Mouse (Mus musculus): ENCODE measurements at regions not wholly inside any gene's neighbourhood (a gene's known extent, or its start where the extent isn't known, plus 50 kb on each side); places are given as distances from the start of the nearest gene placed in this dataset.

DNA sequence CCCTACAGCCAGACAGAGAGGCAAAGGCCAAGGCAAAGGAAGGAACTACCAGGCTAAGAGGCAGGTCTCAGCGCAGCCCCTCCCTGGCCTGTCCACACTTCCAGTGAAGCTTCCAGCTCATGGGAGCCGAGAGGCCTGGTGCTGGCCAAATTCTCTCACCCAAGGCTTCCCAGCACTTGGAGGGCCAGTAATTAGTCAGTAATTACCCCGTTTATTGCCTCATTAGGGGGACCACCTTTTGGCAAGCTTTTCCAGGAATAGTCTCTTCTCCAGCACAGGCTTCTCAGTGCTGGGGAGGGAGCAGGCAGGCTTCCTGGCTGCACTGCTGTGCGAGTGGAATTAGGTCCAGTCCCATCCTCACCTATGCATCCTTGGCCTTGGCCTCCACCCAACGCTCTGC is 252.8 kb upstream of the Nxpe4 start:
- 41% methylated on average over 5 of the region's 5 CpGs for WGBS
- no peaks in the 10 kb centered on the region for H3K9me3 ChIP-seq (ENCODE audit: control insufficient read depth, low read length)
- ATAC-seq (ENCODE audit: low FRiP score, low TSS enrichment) = no peak
- H3K4me3 ChIP-seq (ENCODE audit: low read length) = no peak overlapping the region
- no peaks in the 10 kb centered on the region for H3K27me3 ChIP-seq (ENCODE audit: control insufficient read depth, insufficient read depth, low read length)
- H3K36me3 ChIP-seq (ENCODE audit: control insufficient read depth, insufficient read depth, low read length) = no peaks in the 10 kb centered on the region
- H3K9ac ChIP-seq (ENCODE audit: low read depth, low read length) = no peak overlapping the region
- H3K27ac ChIP-seq (ENCODE audit: low read depth, low read length) = no peak overlapping the region
- H3K4me1 ChIP-seq (ENCODE audit: control insufficient read depth, insufficient read depth, low read length) = no peaks in the 10 kb centered on the region
- no peak overlapping the region for H3K4me2 ChIP-seq (replicated peaks; ENCODE audit: low read depth, low read length)

DNA sequence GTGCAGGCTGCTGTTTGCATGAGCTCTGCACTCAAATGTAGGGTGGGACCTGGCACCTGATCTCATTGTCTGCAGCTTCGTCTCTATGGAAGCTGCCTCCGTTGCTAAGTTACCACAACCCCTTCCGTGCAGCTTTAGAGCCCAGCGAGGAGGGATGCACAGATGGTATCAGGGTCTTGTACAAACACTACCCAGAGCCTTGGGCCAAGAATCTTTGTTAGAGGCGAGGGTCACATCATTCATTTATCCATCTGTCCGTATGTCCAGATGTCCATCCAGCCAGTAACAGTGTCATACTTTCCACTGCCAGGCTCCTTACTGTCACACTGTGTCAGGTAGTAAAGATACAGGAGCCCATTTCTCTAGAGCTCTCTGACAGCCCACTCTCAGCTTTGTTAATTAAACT is 251.3 kb upstream of the Nxpe4 start:
- H3K9ac ChIP-seq (ENCODE audit: low read depth, low read length) = no peak overlapping the region
- H3K27ac ChIP-seq (ENCODE audit: low read depth, low read length) = no peak overlapping the region
- no peak overlapping the region for H3K4me2 ChIP-seq (replicated peaks; ENCODE audit: low read depth, low read length)
- H3K27me3 ChIP-seq (ENCODE audit: control insufficient read depth, insufficient read depth, low read length) = no peaks in the 10 kb centered on the region
- H3K4me1 ChIP-seq (ENCODE audit: control insufficient read depth, insufficient read depth, low read length) = no peaks in the 10 kb centered on the region
- WGBS = 32% methylated on average over 6 of the region's 6 CpGs
- no peak overlapping the region for H3K4me3 ChIP-seq (ENCODE audit: low read length)
- H3K36me3 ChIP-seq (ENCODE audit: control insufficient read depth, insufficient read depth, low read length) = no peaks in the 10 kb centered on the region
- no peaks in the 10 kb centered on the region for H3K9me3 ChIP-seq (ENCODE audit: control insufficient read depth, low read length)
- ATAC-seq (ENCODE audit: low FRiP score, low TSS enrichment) = no peak

DNA sequence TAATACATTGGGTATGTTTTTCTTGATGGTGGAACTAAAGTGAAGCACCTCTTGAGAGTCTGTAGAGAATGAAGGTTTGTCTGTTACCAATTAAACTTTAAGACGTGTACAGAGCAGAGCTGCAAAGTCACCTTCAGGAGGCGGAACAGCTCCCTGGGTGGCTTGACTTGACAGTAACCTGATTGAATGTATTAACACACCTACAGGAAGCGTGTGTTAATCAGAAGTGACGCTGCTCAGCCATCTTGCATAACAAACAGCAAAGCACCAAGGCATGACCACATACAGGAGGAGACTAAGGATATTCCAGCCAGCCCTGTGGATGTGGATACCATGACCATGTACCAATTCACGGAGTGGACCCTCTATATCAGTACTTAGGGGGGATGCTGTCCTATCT is 249.0 kb upstream of the Nxpe4 start:
- Histone ChIP-seq H3K27ac (ENCODE audit: low read depth, low read length) (no peak overlapping the region), H3K27me3 (ENCODE audit: control insufficient read depth, insufficient read depth, low read length) (no peaks in the 10 kb centered on the region), H3K9me3 (ENCODE audit: control insufficient read depth, low read length) (no peaks in the 10 kb centered on the region), H3K4me3 (ENCODE audit: low read length) (no peak overlapping the region), H3K9ac (ENCODE audit: low read depth, low read length) (no peak overlapping the region), H3K36me3 (ENCODE audit: control insufficient read depth, insufficient read depth, low read length) (no peaks in the 10 kb centered on the region), H3K4me2 (replicated peaks; ENCODE audit: low read depth, low read length) (no peak overlapping the region), H3K4me1 (ENCODE audit: control insufficient read depth, insufficient read depth, low read length) (no peaks in the 10 kb centered on the region)
- 82% methylated on average over 5 of the region's 5 CpGs for WGBS
- no peak for ATAC-seq (ENCODE audit: low FRiP score, low TSS enrichment)

DNA sequence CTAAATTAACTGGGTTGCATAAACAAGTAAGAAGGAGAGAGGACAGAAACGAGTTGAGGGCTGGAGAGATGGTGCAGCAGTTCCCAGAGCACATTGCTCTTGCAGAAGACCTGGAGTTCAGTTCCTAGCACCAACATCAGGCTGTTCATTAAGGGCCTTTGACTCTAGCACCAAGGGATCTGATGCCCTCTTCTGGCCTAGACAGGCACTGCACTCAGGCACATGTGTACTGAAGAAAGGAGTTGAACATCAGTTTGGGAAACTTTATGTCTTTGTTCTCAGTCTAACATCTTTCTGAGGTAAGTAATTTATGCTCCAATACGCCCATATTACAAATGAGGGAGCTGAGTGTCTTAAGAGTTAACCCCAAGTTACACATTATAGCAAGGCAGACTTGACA is 226.5 kb upstream of the Nxpe4 start:
- Histone ChIP-seq H3K36me3 (ENCODE audit: control insufficient read depth, insufficient read depth, low read length) (no peaks in the 10 kb centered on the region), H3K9me3 (ENCODE audit: control insufficient read depth, low read length) (no peaks in the 10 kb centered on the region), H3K4me2 (replicated peaks; ENCODE audit: low read depth, low read length) (no peak overlapping the region), H3K9ac (ENCODE audit: low read depth, low read length) (no peak overlapping the region), H3K4me3 (ENCODE audit: low read length) (no peak overlapping the region), H3K27me3 (ENCODE audit: control insufficient read depth, insufficient read depth, low read length) (no peaks in the 10 kb centered on the region), H3K4me1 (ENCODE audit: control insufficient read depth, insufficient read depth, low read length) (no peaks in the 10 kb centered on the region), H3K27ac (ENCODE audit: low read depth, low read length) (no peak overlapping the region)
- 74% methylated on average over 2 of the region's 2 CpGs for WGBS
- ATAC-seq (ENCODE audit: low FRiP score, low TSS enrichment) = no peak

DNA sequence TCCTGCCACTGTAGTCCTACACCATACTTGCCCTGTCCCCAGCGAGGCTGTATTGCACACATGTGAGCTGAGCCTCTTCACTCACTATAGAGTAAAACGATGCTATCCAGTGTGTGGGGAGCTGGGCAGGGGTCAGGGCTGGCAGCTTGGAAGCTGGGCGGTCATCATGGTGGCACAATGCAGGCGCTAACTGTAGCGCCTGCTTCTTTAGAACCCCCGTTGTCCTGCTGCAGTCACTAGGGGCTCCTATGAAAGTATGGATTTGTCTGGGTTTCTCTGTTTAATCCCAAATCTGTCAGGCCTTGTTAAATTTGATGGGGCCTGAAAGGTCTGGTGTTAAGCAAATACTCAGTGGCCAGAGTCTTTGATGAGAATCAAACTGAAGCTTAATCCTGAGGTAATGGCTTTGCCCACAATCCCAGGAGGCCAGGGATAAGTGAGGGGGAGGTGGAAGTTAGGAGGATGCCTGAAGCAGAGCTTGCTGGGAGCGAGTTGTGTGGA is 225.8 kb upstream of the Nxpe4 start:
- 76% methylated on average over 7 of the region's 7 CpGs for WGBS
- Histone ChIP-seq H3K9me3 (ENCODE audit: control insufficient read depth, low read length) (no peaks in the 10 kb centered on the region), H3K27me3 (ENCODE audit: control insufficient read depth, insufficient read depth, low read length) (no peaks in the 10 kb centered on the region), H3K4me1 (ENCODE audit: control insufficient read depth, insufficient read depth, low read length) (no peaks in the 10 kb centered on the region), H3K27ac (ENCODE audit: low read depth, low read length) (no peak overlapping the region), H3K36me3 (ENCODE audit: control insufficient read depth, insufficient read depth, low read length) (no peaks in the 10 kb centered on the region), H3K4me3 (ENCODE audit: low read length) (no peak overlapping the region), H3K9ac (ENCODE audit: low read depth, low read length) (no peak overlapping the region), H3K4me2 (replicated peaks; ENCODE audit: low read depth, low read length) (no peak overlapping the region)
- ATAC-seq (ENCODE audit: low FRiP score, low TSS enrichment) = no peak

DNA sequence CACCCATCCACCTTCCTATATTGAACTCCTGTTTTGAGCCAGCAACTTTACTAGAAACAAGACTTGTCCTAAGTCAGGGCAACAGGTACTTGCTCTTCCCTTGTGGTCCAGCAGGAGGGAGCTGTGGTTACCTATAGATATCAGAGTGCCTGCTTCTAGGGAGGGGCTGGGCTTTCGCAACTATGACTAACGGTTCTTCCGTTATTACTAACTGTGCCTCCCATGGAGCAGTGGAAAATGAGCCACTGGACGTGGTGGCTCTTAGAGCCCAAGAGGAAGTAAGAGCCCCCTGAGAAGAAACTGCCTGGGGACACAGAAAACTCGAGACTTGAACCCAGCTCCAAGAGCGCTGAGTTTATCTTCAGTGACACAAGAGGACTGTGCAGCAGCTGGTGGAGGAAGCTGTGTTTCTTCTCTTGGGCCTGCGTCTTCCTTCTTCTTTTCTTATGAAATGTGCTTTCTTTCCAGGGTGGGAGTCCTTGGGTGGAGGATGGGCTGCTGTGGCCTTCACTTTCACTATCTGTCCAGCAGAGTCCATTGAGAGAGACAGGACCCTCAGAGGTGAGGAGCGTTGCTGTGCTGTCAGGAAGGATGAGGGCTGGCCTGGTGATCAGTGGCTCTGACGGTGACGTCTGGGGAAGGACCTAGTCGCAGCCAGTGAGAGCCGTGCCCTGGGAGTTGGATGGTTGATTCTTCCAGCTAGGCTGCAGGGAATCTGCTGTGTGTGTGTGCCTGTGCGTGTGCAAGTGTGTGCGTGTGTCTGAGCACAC is 222.7 kb upstream of the Nxpe4 start:
- Histone ChIP-seq H3K27ac (ENCODE audit: low read depth, low read length) (no peak overlapping the region), H3K9me3 (ENCODE audit: control insufficient read depth, low read length) (no peaks in the 10 kb centered on the region), H3K36me3 (ENCODE audit: control insufficient read depth, insufficient read depth, low read length) (no peaks in the 10 kb centered on the region), H3K4me3 (ENCODE audit: low read length) (no peak overlapping the region), H3K4me2 (replicated peaks; ENCODE audit: low read depth, low read length) (no peak overlapping the region), H3K27me3 (ENCODE audit: control insufficient read depth, insufficient read depth, low read length) (no peaks in the 10 kb centered on the region), H3K4me1 (ENCODE audit: control insufficient read depth, insufficient read depth, low read length) (no peaks in the 10 kb centered on the region), H3K9ac (ENCODE audit: low read depth, low read length) (no peak overlapping the region)
- ATAC-seq (ENCODE audit: low FRiP score, low TSS enrichment) = no peak
- WGBS = 84% methylated on average over 14 of the region's 14 CpGs

DNA sequence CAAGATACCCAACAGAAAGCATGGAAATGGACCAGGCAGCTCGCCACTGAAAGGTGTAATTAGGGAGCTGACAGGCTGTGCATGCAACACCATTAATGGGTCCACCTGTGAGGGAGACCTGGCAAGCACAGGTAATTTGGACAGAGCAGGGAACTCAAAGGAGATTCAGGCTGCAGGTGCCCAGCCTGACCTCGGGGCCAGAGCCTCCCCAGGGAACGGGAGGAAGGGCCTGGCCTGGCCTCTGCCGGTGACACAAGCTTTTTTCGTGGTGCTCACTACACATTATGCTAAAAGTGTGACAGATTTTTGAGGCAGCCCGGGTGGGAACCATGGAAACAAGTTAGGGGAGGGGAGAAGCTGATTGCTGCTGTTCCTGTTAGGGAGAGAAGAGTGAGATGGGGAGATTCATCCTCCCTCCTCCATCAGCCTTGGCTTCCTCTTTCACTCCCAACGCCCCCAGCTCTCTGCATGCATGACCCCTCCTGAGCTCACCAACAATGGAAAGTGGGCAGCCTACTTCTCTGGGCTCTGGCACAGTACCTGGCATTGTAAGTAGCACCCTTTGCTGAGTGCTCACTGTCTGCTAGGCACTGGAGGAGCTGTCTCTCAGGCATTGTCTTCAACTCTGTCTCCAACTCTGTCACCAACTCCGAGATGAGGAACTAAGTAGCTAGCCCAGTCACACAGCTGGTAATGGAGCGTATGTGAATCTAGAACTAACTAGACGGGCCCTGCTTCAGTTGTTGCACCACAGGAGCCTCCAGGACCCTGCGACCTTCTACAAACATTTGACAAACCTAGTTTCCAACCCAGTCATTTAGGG is 218.9 kb upstream of the Nxpe4 start:
- Histone ChIP-seq H3K4me3 (ENCODE audit: low read length) (no peak overlapping the region), H3K27ac (ENCODE audit: low read depth, low read length) (no peak overlapping the region), H3K9me3 (ENCODE audit: control insufficient read depth, low read length) (no peaks in the 10 kb centered on the region), H3K4me2 (replicated peaks; ENCODE audit: low read depth, low read length) (no peak overlapping the region), H3K36me3 (ENCODE audit: control insufficient read depth, insufficient read depth, low read length) (no peaks in the 10 kb centered on the region), H3K4me1 (ENCODE audit: control insufficient read depth, insufficient read depth, low read length) (no peaks in the 10 kb centered on the region), H3K9ac (ENCODE audit: low read depth, low read length) (no peak overlapping the region), H3K27me3 (ENCODE audit: control insufficient read depth, insufficient read depth, low read length) (no peaks in the 10 kb centered on the region)
- ATAC-seq (ENCODE audit: low FRiP score, low TSS enrichment) = no peak
- 59% methylated on average over 11 of the region's 11 CpGs for WGBS

DNA sequence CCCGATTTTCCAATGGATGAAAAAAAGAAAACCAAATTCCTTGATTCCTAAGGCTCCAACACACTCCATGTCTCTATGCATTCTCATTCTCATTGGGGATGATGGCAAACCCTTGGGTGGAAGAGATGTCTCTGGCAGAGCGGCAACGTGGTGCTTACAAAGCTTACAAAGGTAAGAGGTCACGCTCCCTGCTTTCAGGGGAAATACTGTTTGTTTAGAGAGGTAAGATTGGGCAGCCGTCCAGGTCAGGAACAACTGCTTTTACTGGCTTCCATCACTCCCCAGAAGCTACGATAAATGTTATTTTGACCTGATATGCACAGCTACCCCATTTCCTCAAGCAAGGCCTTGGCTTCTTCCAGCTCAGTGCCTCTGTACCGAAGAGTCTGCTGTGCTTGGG is 215.6 kb upstream of the Nxpe4 start:
- Histone ChIP-seq H3K36me3 (ENCODE audit: control insufficient read depth, insufficient read depth, low read length) (no peaks in the 10 kb centered on the region), H3K9me3 (ENCODE audit: control insufficient read depth, low read length) (no peaks in the 10 kb centered on the region), H3K4me1 (ENCODE audit: control insufficient read depth, insufficient read depth, low read length) (no peaks in the 10 kb centered on the region), H3K27ac (ENCODE audit: low read depth, low read length) (no peak overlapping the region), H3K9ac (ENCODE audit: low read depth, low read length) (no peak overlapping the region), H3K4me2 (replicated peaks; ENCODE audit: low read depth, low read length) (no peak overlapping the region), H3K27me3 (ENCODE audit: control insufficient read depth, insufficient read depth, low read length) (no peaks in the 10 kb centered on the region), H3K4me3 (ENCODE audit: low read length) (no peak overlapping the region)
- ATAC-seq (ENCODE audit: low FRiP score, low TSS enrichment) = no peak
- WGBS = 52% methylated on average over 7 of the region's 7 CpGs

DNA sequence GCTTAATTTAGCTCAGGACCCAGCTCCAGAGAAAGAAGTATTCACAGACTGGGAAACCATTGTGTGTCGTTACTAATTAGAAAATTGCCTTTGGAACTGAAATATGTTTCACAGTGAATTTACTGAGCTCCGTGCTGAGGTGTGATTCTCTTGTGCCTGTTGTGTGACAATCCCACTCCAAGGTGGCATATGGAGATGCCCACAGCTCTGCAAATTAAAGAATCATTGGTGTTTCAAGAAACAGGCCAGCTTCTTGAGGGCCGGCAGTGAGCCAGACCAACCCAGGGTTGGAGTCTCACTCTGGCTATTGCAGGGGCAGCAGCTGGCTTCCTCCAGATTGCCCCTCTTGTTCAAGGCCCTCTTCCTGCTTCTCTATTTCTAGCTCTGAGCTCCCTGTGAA is 203.9 kb upstream of the Nxpe4 start:
- 87% methylated on average over 3 of the region's 3 CpGs for WGBS
- no peak overlapping the region for H3K27ac ChIP-seq (ENCODE audit: low read depth, low read length)

More for the DNA sequence above, 203.9 kb upstream of the Nxpe4 start:
- H3K9me3 ChIP-seq (ENCODE audit: control insufficient read depth, low read length) = no peaks in the 10 kb centered on the region
- no peaks in the 10 kb centered on the region for H3K27me3 ChIP-seq (ENCODE audit: control insufficient read depth, insufficient read depth, low read length)
- H3K4me2 ChIP-seq (replicated peaks; ENCODE audit: low read depth, low read length) = no peak overlapping the region
- H3K4me3 ChIP-seq (ENCODE audit: low read length) = no peak overlapping the region
- no peaks in the 10 kb centered on the region for H3K36me3 ChIP-seq (ENCODE audit: control insufficient read depth, insufficient read depth, low read length)
- no peak for ATAC-seq (ENCODE audit: low FRiP score, low TSS enrichment)
- peaks cover 10% of the 10 kb centered on the region for H3K4me1 ChIP-seq (ENCODE audit: control insufficient read depth, insufficient read depth, low read length)
- no peak overlapping the region for H3K9ac ChIP-seq (ENCODE audit: low read depth, low read length)

All from kidney, embryonic 14.5 days (tissue).